Mouse (Mus musculus): Measurements from ENCODE around the gene Gm6525. TPM values are rescaled to one million over a fixed set of nuclear protein-coding genes. Genes with fewer than 3 reads are reported as not detected.
A peak's percentile ranks its signal among the peaks of the same experiment; 100 is the strongest.

Gene Gm6525
- polyA plus RNA-seq, 1 experiment from 2014 or later = 0.63 TPM

GRCm38 (mm10) chr3:84135933-84136332 is 38.0 kb upstream of the Gm6525 start:
- Histone ChIP-seq H3K27me3 (ENCODE audit: control insufficient read depth, insufficient read depth, low read length) (no peaks in the 10 kb centered on the region), H3K4me2 (ENCODE audit: low read depth, severe bottlenecking) (no peak overlapping the region), H3K9ac (ENCODE audit: low read length) (no peak overlapping the region), H3K4me1 (ENCODE audit: control insufficient read depth, insufficient read depth, low read length) (peaks cover 22% of the 10 kb centered on the region), H3K4me3 (ENCODE audit: low read depth, low read length) (no peak overlapping the region), H3K27ac (replicated peaks; ENCODE audit: low read depth, low read length) (no peak overlapping the region), H3K9me3 (ENCODE audit: control insufficient read depth, low read length) (no peaks in the 10 kb centered on the region), H3K36me3 (ENCODE audit: control insufficient read depth, insufficient read depth, low read length) (no peaks in the 10 kb centered on the region)
- ATAC-seq (ENCODE audit: insufficient number of reproducible peaks, low FRiP score, low TSS enrichment, low read depth) (no peak), DNase-seq (ENCODE audit: low spot score) (no peak)
- WGBS = 72% methylated on average over 6 of the region's 6 CpGs

GRCm38 (mm10) chr3:84136509-84136908 is 37.4 kb upstream of the Gm6525 start:
- Histone ChIP-seq H3K27ac (replicated peaks; ENCODE audit: low read depth, low read length) (no peak overlapping the region), H3K4me1 (ENCODE audit: control insufficient read depth, insufficient read depth, low read length) (peaks cover 23% of the 10 kb centered on the region), H3K9ac (ENCODE audit: low read length) (no peak overlapping the region), H3K9me3 (ENCODE audit: control insufficient read depth, low read length) (no peaks in the 10 kb centered on the region), H3K4me3 (ENCODE audit: low read depth, low read length) (no peak overlapping the region), H3K36me3 (ENCODE audit: control insufficient read depth, insufficient read depth, low read length) (no peaks in the 10 kb centered on the region), H3K27me3 (ENCODE audit: control insufficient read depth, insufficient read depth, low read length) (no peaks in the 10 kb centered on the region), H3K4me2 (ENCODE audit: low read depth, severe bottlenecking) (no peak overlapping the region)
- no peak for DNase-seq (ENCODE audit: low spot score)
- ATAC-seq (ENCODE audit: insufficient number of reproducible peaks, low FRiP score, low TSS enrichment, low read depth) = no peak
- 81% methylated on average over 7 of the region's 7 CpGs for WGBS

- Histone ChIP-seq H3K36me3 (ENCODE audit: control insufficient read depth, insufficient read depth, low read length) (no peaks in the 10 kb centered on the region), H3K9me3 (ENCODE audit: control insufficient read depth, low read length) (no peaks in the 10 kb centered on the region), H3K27ac (replicated peaks; ENCODE audit: low read depth, low read length) (peak overlapping the region; percentile 44), H3K4me3 (ENCODE audit: low read depth, low read length) (no peak overlapping the region), H3K4me2 (ENCODE audit: low read depth, severe bottlenecking) (no peak overlapping the region), H3K4me1 (ENCODE audit: control insufficient read depth, insufficient read depth, low read length) (peaks cover 10% of the 10 kb centered on the region), H3K9ac (ENCODE audit: low read length) (no peak overlapping the region), H3K27me3 (ENCODE audit: control insufficient read depth, insufficient read depth, low read length) (no peaks in the 10 kb centered on the region)
- ATAC-seq (ENCODE audit: insufficient number of reproducible peaks, low FRiP score, low TSS enrichment, low read depth) = peak; percentile 77
- DNase-seq (ENCODE audit: low spot score) = peak; percentile 71
- WGBS = 20% methylated on average over 7 of the region's 7 CpGs
Measured at GRCm38 (mm10) chr3:84140947-84141346, 33.0 kb upstream of the Gm6525 start.

GRCm38 (mm10) chr3:84149831-84150230 is 24.1 kb upstream of the Gm6525 start:
- no peak overlapping the region for H3K4me2 ChIP-seq (ENCODE audit: low read depth, severe bottlenecking)
- DNase-seq (ENCODE audit: low spot score) (no peak), ATAC-seq (ENCODE audit: insufficient number of reproducible peaks, low FRiP score, low TSS enrichment, low read depth) (no peak)
- 94% methylated on average over 3 of the region's 3 CpGs for WGBS
- 0 out of 2 replicates have a peak, but pooled peaks cover 2% of the 10 kb centered on the region for H3K36me3 ChIP-seq (ENCODE audit: control insufficient read depth, insufficient read depth, low read length)
- no peak overlapping the region for H3K4me3 ChIP-seq (ENCODE audit: low read depth, low read length)
- peaks cover 3% of the 10 kb centered on the region; the same call in 1 of the 2 replicates for H3K9me3 ChIP-seq (ENCODE audit: control insufficient read depth, low read length)
- no peaks in the 10 kb centered on the region for H3K27me3 ChIP-seq (ENCODE audit: control insufficient read depth, insufficient read depth, low read length)
- no peak overlapping the region for H3K27ac ChIP-seq (replicated peaks; ENCODE audit: low read depth, low read length)
- H3K9ac ChIP-seq (ENCODE audit: low read length) = no peak overlapping the region
- no peaks in the 10 kb centered on the region; the same call in 1 of the 2 replicates for H3K4me1 ChIP-seq (ENCODE audit: control insufficient read depth, insufficient read depth, low read length)

GRCm38 (mm10) chr3:84154721-84155141 is 19.2 kb upstream of the Gm6525 start:
- H3K4me1 ChIP-seq (ENCODE audit: control insufficient read depth, insufficient read depth, low read length) = peaks cover 3% of the 10 kb centered on the region; the same call in 1 of the 2 replicates
- DNase-seq (ENCODE audit: low spot score) (peak; percentile 43), ATAC-seq (ENCODE audit: insufficient number of reproducible peaks, low FRiP score, low TSS enrichment, low read depth) (no peak)
- H3K4me3 ChIP-seq (ENCODE audit: low read depth, low read length) = no peak overlapping the region
- peak overlapping the region; percentile 92 for H3K4me2 ChIP-seq (ENCODE audit: low read depth, severe bottlenecking)
- H3K27me3 ChIP-seq (ENCODE audit: control insufficient read depth, insufficient read depth, low read length) = no peaks in the 10 kb centered on the region
- WGBS = 2% methylated on average over 12 of the region's 12 CpGs
- no peaks in the 10 kb centered on the region for H3K9me3 ChIP-seq (ENCODE audit: control insufficient read depth, low read length)
- H3K9ac ChIP-seq (ENCODE audit: low read length) = no peak overlapping the region
- no peaks in the 10 kb centered on the region for H3K36me3 ChIP-seq (ENCODE audit: control insufficient read depth, insufficient read depth, low read length)
- no peak overlapping the region for H3K27ac ChIP-seq (replicated peaks; ENCODE audit: low read depth, low read length)

- H3K4me3 ChIP-seq (ENCODE audit: low read depth, low read length) = peak overlapping the region; percentile 44
- peak overlapping the region; percentile 84 for H3K27ac ChIP-seq (replicated peaks; ENCODE audit: low read depth, low read length)
- H3K36me3 ChIP-seq (ENCODE audit: control insufficient read depth, insufficient read depth, low read length) = no peaks in the 10 kb centered on the region
- H3K4me2 ChIP-seq (ENCODE audit: low read depth, severe bottlenecking) = peak overlapping the region; percentile 92
- H3K9me3 ChIP-seq (ENCODE audit: control insufficient read depth, low read length) = no peaks in the 10 kb centered on the region
- under 1% methylated on average over 26 of the region's 27 CpGs for WGBS
- peak overlapping the region; percentile 76 for H3K9ac ChIP-seq (ENCODE audit: low read length)
- H3K27me3 ChIP-seq (ENCODE audit: control insufficient read depth, insufficient read depth, low read length) = no peaks in the 10 kb centered on the region
- peak; percentile 52 for ATAC-seq (ENCODE audit: insufficient number of reproducible peaks, low FRiP score, low TSS enrichment, low read depth)
- H3K4me1 ChIP-seq (ENCODE audit: control insufficient read depth, insufficient read depth, low read length) = peaks cover 3% of the 10 kb centered on the region; the same call in 1 of the 2 replicates
- DNase-seq (ENCODE audit: low spot score) = no peak
Measured at GRCm38 (mm10) chr3:84155146-84155545, 18.8 kb upstream of the Gm6525 start.

GRCm38 (mm10) chr3:84155558-84156006 is 18.3 kb upstream of the Gm6525 start, which contains the start of gene Mnd1:
Mnd1 (minus strand) TSS chr3:84155786.
- Histone ChIP-seq H3K4me1 (ENCODE audit: control insufficient read depth, insufficient read depth, low read length) (peaks cover 3% of the 10 kb centered on the region; the same call in 1 of the 2 replicates), H3K27ac (replicated peaks; ENCODE audit: low read depth, low read length) (peak within 1 kb of the TSS; percentile 84), H3K9me3 (ENCODE audit: control insufficient read depth, low read length) (no peaks in the 10 kb centered on the region), H3K4me3 (ENCODE audit: low read depth, low read length) (peak within 1 kb of the TSS; percentile 44), H3K36me3 (ENCODE audit: control insufficient read depth, insufficient read depth, low read length) (no peaks in the 10 kb centered on the region), H3K9ac (ENCODE audit: low read length) (peak within 1 kb of the TSS; percentile 76), H3K4me2 (ENCODE audit: low read depth, severe bottlenecking) (peak within 1 kb of the TSS; percentile 92), H3K27me3 (ENCODE audit: control insufficient read depth, insufficient read depth, low read length) (no peaks in the 10 kb centered on the region)
- WGBS = 0% methylated on average over 29 of the region's 29 CpGs
- peak; percentile 98 for ATAC-seq (ENCODE audit: insufficient number of reproducible peaks, low FRiP score, low TSS enrichment, low read depth)
- peak; percentile 100 for DNase-seq (ENCODE audit: low spot score)

- DNase-seq (ENCODE audit: low spot score) = no peak
- ATAC-seq (ENCODE audit: insufficient number of reproducible peaks, low FRiP score, low TSS enrichment, low read depth) = no peak
Measured at GRCm38 (mm10) chr3:84156105-84156504, 17.8 kb upstream of the Gm6525 start.

GRCm38 (mm10) chr3:84157011-84157410 is 16.9 kb upstream of the Gm6525 start:
- WGBS = 42% methylated on average over 4 of the region's 4 CpGs
- ATAC-seq (ENCODE audit: insufficient number of reproducible peaks, low FRiP score, low TSS enrichment, low read depth) (no peak), DNase-seq (ENCODE audit: low spot score) (no peak)
- Histone ChIP-seq H3K9me3 (ENCODE audit: control insufficient read depth, low read length) (no peaks in the 10 kb centered on the region), H3K9ac (ENCODE audit: low read length) (no peak overlapping the region), H3K36me3 (ENCODE audit: control insufficient read depth, insufficient read depth, low read length) (no peaks in the 10 kb centered on the region), H3K4me3 (ENCODE audit: low read depth, low read length) (no peak overlapping the region), H3K4me2 (ENCODE audit: low read depth, severe bottlenecking) (no peak overlapping the region), H3K27me3 (ENCODE audit: control insufficient read depth, insufficient read depth, low read length) (no peaks in the 10 kb centered on the region), H3K27ac (replicated peaks; ENCODE audit: low read depth, low read length) (no peak overlapping the region), H3K4me1 (ENCODE audit: control insufficient read depth, insufficient read depth, low read length) (peaks cover 3% of the 10 kb centered on the region; the same call in 1 of the 2 replicates)

More at GRCm38 (mm10) chr3:84156105-84156504, 17.8 kb upstream of the Gm6525 start:
- Histone ChIP-seq H3K4me3 (ENCODE audit: low read depth, low read length) (no peak overlapping the region), H3K27ac (replicated peaks; ENCODE audit: low read depth, low read length) (no peak overlapping the region), H3K9me3 (ENCODE audit: control insufficient read depth, low read length) (no peaks in the 10 kb centered on the region), H3K4me1 (ENCODE audit: control insufficient read depth, insufficient read depth, low read length) (peaks cover 3% of the 10 kb centered on the region; the same call in 1 of the 2 replicates), H3K9ac (ENCODE audit: low read length) (no peak overlapping the region), H3K27me3 (ENCODE audit: control insufficient read depth, insufficient read depth, low read length) (no peaks in the 10 kb centered on the region), H3K4me2 (ENCODE audit: low read depth, severe bottlenecking) (no peak overlapping the region), H3K36me3 (ENCODE audit: control insufficient read depth, insufficient read depth, low read length) (no peaks in the 10 kb centered on the region)
- 48% methylated on average over 6 of the region's 6 CpGs for WGBS
